Comparison of ENCODE assay signal across 8 mouse cellular contexts in the genomic region with DNA sequence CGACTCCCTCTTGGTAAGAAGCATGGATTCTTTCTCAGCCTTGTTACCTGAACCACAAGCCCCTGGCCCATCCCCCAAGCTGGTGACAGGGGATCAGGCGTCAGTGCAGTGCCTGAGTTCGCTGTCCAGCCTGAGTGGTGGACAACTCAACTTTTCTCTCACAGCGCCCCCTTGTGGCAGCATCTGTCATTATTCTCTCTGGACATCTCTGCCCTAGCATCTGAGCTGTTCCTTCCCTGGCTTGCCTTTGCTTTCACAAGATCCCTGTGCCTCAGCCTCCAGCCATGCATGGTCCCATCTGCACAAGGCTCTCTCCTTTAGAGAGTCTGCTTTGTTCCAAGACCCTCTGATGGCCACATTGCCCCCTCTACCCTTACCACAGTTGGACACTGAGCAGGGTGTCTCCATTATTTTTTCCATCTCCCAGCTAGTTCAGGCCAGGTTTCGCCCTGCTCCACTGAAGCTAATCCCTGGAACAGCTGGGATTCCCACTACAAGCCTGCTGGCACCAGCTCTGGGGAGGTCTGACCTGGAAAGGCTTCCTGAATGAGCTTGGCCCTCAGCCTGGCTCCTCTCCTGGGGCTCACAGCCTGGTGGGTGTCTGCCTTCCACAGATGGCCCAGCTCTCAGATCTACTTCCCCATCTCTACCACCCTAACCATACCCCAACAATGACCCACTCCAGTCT. TPM values are rescaled to one million over a fixed set of nuclear protein-coding genes. Genes with fewer than 3 reads are reported as not detected.
DNase-seq lines count a peak whose midpoint lies in the region; ATAC-seq lines count a peak whose summit lies in the region.

No protein-coding gene starts in this region.

- WGBS in forebrain, embryonic 16.5 days = 14% methylated on average over 5 of the region's 5 CpGs
- WGBS in hindbrain, embryonic 11.5 days = 20% methylated on average over 5 of the region's 5 CpGs

- DNase-seq in MN1 (ENCODE audit: low spot score) = peak; percentile 77
- peak; percentile 87 to 90 for DNase-seq in cerebellum, adult 18-20 months
- peak; percentile 87 for DNase-seq in hindbrain, embryonic 11.5 days (ENCODE audit: low spot score)
- peak; percentile 88 to 90 for DNase-seq in layer of hippocampus, postnatal 10 days (ENCODE audit: low spot score in 2 of 2)
- peak; percentile 79 for DNase-seq in lung, postnatal 10 days
- peak; percentile 66 for DNase-seq in ovary, postnatal 36 days (ENCODE audit: low spot score)
- peak; percentile 74 for DNase-seq in thymus, postnatal 4 days

- no peaks in the 10 kb centered on the region for H3K4me1 ChIP-seq in forebrain, embryonic 16.5 days (replicated peaks; ENCODE audit: control insufficient read depth, insufficient read depth, low read length)
- no peaks in the 10 kb centered on the region for H3K4me1 ChIP-seq in hindbrain, embryonic 11.5 days (replicated peaks; ENCODE audit: control insufficient read depth, insufficient read depth, low read length)

- no peak overlapping the region for H3K4me2 ChIP-seq in forebrain, embryonic 16.5 days (ENCODE audit: low read length)
- no peak overlapping the region for H3K4me2 ChIP-seq in hindbrain, embryonic 11.5 days (replicated peaks; ENCODE audit: low read depth, low read length)

- H3K36me3 ChIP-seq in forebrain, embryonic 16.5 days (ENCODE audit: control insufficient read depth, insufficient read depth) = no peaks in the 10 kb centered on the region
- no peaks in the 10 kb centered on the region for H3K36me3 ChIP-seq in hindbrain, embryonic 11.5 days (ENCODE audit: control insufficient read depth, insufficient read depth, low read length)

- no peaks in the 10 kb centered on the region for H3K27me3 ChIP-seq in forebrain, embryonic 16.5 days (replicated peaks; ENCODE audit: control insufficient read depth, insufficient read depth, low read length)
- no peaks in the 10 kb centered on the region for H3K27me3 ChIP-seq in hindbrain, embryonic 11.5 days (ENCODE audit: control insufficient read depth, insufficient read depth, low read length)

- no peak overlapping the region for H3K27ac ChIP-seq in forebrain, embryonic 16.5 days (ENCODE audit: low read length)
- H3K27ac ChIP-seq in hindbrain, embryonic 11.5 days (ENCODE audit: low read depth, low read length) = no peak overlapping the region

- peak; percentile 63 for ATAC-seq in forebrain, embryonic 16.5 days
- ATAC-seq in hindbrain, embryonic 11.5 days (ENCODE audit: low FRiP score) = peak; percentile 71; the same call in 1 of the 2 replicates

- H3K9me3 ChIP-seq in forebrain, embryonic 16.5 days (ENCODE audit: control insufficient read depth, low read length) = no peaks in the 10 kb centered on the region
- no peaks in the 10 kb centered on the region for H3K9me3 ChIP-seq in hindbrain, embryonic 11.5 days (ENCODE audit: control insufficient read depth, low read length)

- H3K4me3 ChIP-seq in forebrain, embryonic 16.5 days (replicated peaks; ENCODE audit: low read length) = no peak overlapping the region
- no peak overlapping the region for H3K4me3 ChIP-seq in hindbrain, embryonic 11.5 days (ENCODE audit: low read depth, low read length)

- no peak overlapping the region for H3K9ac ChIP-seq in forebrain, embryonic 16.5 days (replicated peaks; ENCODE audit: low read depth, low read length)
- no peak overlapping the region for H3K9ac ChIP-seq in hindbrain, embryonic 11.5 days (ENCODE audit: low read depth, low read length)

RNA-seq across cellular contexts. Expression of a gene that starts 32.9 kb away (rescaled TPM):
- polyA plus RNA-seq in forebrain, embryonic 16.5 days (2015; fragmentation: Nextera tagmentation; extraction: Ambion mirVana) = 0.35 and 0.53 TPM in 2 replicates
- 0.13 and 0.15 TPM in 2 replicates for polyA plus RNA-seq in hindbrain, embryonic 11.5 days (2014; fragmentation: Nextera tagmentation; extraction: Ambion mirVana)
- total RNA-seq in layer of hippocampus, postnatal 10 days (2021) = 1 to 10 TPM; 3.1 to 3.3 TPM
